Mouse (Mus musculus) heart, adult 2 months (tissue): Measurements from ENCODE around the gene Rsl1d1. TPM values are rescaled to one million over a fixed set of nuclear protein-coding genes. Genes with fewer than 3 reads are reported as not detected.

ENCODE experiments used
- DNase-seq, 2 experiments: peaks; one replicate each; pipeline ENCODE4 v3.0.0; 2021
- H3K27ac ChIP-seq: fragments of 200-600 bp; 2 replicates; pipeline ENCODE4 v1.8.1; 2022
- H3K27me3 ChIP-seq: fragments of 200-500 bp; 2 replicates; pipeline ENCODE4 v1.6.1; 2012; ENCODE audit warnings: mild to moderate bottlenecking, low read length, inconsistent platforms, mixed read lengths; ENCODE audit not compliant: control insufficient read depth, insufficient read depth
- H3K36me3 ChIP-seq: fragments of 200-500 bp; 2 replicates; pipeline ENCODE4 v1.6.1; 2012; ENCODE audit warnings: low read length, inconsistent platforms; ENCODE audit not compliant: control insufficient read depth, insufficient read depth
- H3K4me1 ChIP-seq: fragments of 200-500 bp; 2 replicates; pipeline ENCODE4 v1.6.1; 2011; ENCODE audit warnings: low read length; ENCODE audit not compliant: control insufficient read depth, insufficient read depth
- H3K4me3 ChIP-seq: fragments of 200-600 bp; 2 replicates; pipeline ENCODE4 v1.8.1; 2022
- H3K79me2 ChIP-seq: fragments of 200-500 bp; replicated peaks from 2 replicates; pipeline ENCODE4 v1.6.1; 2012; ENCODE audit warnings: mild to moderate bottlenecking, inconsistent platforms, low read length, moderate library complexity, mixed read lengths; ENCODE audit not compliant: control insufficient read depth, insufficient read depth
- H3K9ac ChIP-seq: fragments of 200-500 bp; 2 replicates; pipeline ENCODE4 v1.6.1; 2012; ENCODE audit warnings: low read depth, mild to moderate bottlenecking, control low read depth, inconsistent platforms, low read length, mixed read lengths
- CTCF ChIP-seq: fragments of 200-600 bp; IDR thresholded peaks from 2 replicates; pipeline ENCODE4 v1.8.1; 2022; ENCODE audit warnings: antibody characterized with exemption, mild to moderate bottlenecking, moderate library complexity
- EP300 ChIP-seq: fragments of 200-500 bp; IDR thresholded peaks from 2 replicates; pipeline ENCODE4 v1.6.1; 2011; ENCODE audit warnings: low read depth, low read length, control low read depth; ENCODE audit not compliant: insufficient read depth
- POLR2A ChIP-seq: fragments of 200-500 bp; IDR thresholded peaks from 2 replicates; pipeline ENCODE4 v1.6.1; 2011; ENCODE audit warnings: mild to moderate bottlenecking, low read depth, low read length, control low read depth; ENCODE audit not compliant: insufficient read depth
- WGBS: fragments of 180-500 bp; shearing (Covaris S2); methylation state at CpG from one replicate; pipeline ENCODE4 v1.1.7; 2018; 5-methylcytosine and 5-hydroxymethylcytosine counted together
- intact Hi-C: fragments of 180-260 bp; cut with DNase I; formaldehyde crosslinking; loops from one replicate; pipeline ENCODE4 v1.15.1; 2025
- long read RNA-seq: library from polyadenylated mRNA; stranded (forward); transcript quantifications from one replicate; pipeline ENCODE4 v2.0.0, GENCODE M21; 2021
- polyA plus RNA-seq: library from polyadenylated mRNA; depleted of rRNA; stranded (reverse); fragments of >200 nt; gene quantifications from 2 replicates; pipeline ENCODE4 v1.2.3, GENCODE M21; 2012; rRNA removed
- total RNA-seq, 2 experiments: library from RNA; stranded (reverse); gene quantifications; 2 replicates each; pipeline ENCODE4 v1.2.3; 2021

Gene Rsl1d1
- total RNA-seq (10 to 100 TPM; 51.6 to 52.8 TPM), polyA plus RNA-seq (9.4 and 17.3 TPM in 2 replicates)
- long read RNA-seq, transcript Rsl1d1-201 (9 exons, 1,945 nt): major isoform, 76 of 84 reads
- long read RNA-seq, partial matches to known transcripts: 1 of 84 reads
- long read RNA-seq, other reads (novel, unspliced or antisense): 5 of 84 reads

- DNase-seq: peak; percentile 91
- intact Hi-C loops: loop anchor here (2.0 to 5.0 kb wide), 4 partner anchors 26 to 214 kb away; partner anchors contain the start of genes Gspt1, Snx29 and Zc3h7a
- peak within 1 kb of the TSS; percentile 91 for H3K4me3 ChIP-seq
- H3K9ac ChIP-seq: peak within 1 kb of the TSS; percentile 89
- no peaks in the 10 kb centered on the region for H3K79me2 ChIP-seq
- H3K36me3 ChIP-seq: peaks cover 2% of the 10 kb centered on the region; the same call in 1 of the 2 replicates
- WGBS: under 1% methylated on average over 68 of the region's 68 CpGs
- H3K27me3 ChIP-seq: no peaks in the 10 kb centered on the region
- peaks cover 2% of the 10 kb centered on the region; the same call in 1 of the 2 replicates for H3K4me1 ChIP-seq
- peak within 1 kb of the TSS; percentile 84 for H3K27ac ChIP-seq
- TF ChIP-seq POLR2A (peak; percentile 87), CTCF (no peak), EP300 (0 out of 2 replicates have a peak, but pooled peaks have one; percentile 34)
Measured at GRCm38 (mm10) chr16:11202571-11203554, at the start of gene Rsl1d1. TSS of gene Rsl1d1 (minus strand) at chr16:11203331.

GRCm38 (mm10) chr16:11247791-11248190 is 44.7 kb upstream of the Rsl1d1 start:
- no peak overlapping the region for H3K4me3 ChIP-seq
- WGBS: 30% methylated on average over 2 of the region's 2 CpGs
- TF ChIP-seq POLR2A (no peak), EP300 (no peak), CTCF (no peak)
- peaks cover 1% of the 10 kb centered on the region; the same call in 1 of the 2 replicates for H3K79me2 ChIP-seq
- no peak overlapping the region; the same call in 1 of the 2 replicates for H3K27ac ChIP-seq
- H3K36me3 ChIP-seq: peaks cover 5% of the 10 kb centered on the region
- intact Hi-C loops: no loop called here
- DNase-seq: no peak
- H3K9ac ChIP-seq: no peak overlapping the region
- peaks cover 2% of the 10 kb centered on the region for H3K4me1 ChIP-seq
- no peaks in the 10 kb centered on the region for H3K27me3 ChIP-seq

DNA sequence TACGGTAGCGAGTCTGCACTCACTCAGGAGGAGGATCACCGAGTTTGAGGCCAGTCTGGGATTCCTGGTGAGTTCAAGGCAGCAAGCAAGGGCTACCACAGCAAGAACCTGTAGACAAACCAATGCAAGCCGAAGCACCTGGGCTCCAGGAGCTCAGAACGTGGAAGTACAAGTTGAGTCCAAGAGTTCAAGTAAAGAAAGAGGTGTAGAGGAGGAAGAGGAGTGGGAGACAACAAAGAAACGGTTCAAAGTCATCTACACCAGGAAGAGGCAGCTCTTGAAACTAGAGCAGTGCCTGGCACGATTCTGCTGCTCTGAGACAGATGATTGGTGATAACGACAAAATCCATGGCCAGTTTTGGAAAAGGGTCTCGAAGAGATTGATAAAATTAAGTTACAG is 42.6 kb upstream of the Rsl1d1 start:
- H3K9ac ChIP-seq: no peak overlapping the region
- 60% methylated on average over 9 of the region's 9 CpGs for WGBS
- intact Hi-C loops: no loop called here
- 0 out of 2 replicates have a peak, but pooled peaks cover 3% of the 10 kb centered on the region for H3K36me3 ChIP-seq
- H3K27me3 ChIP-seq: no peaks in the 10 kb centered on the region
- no peak for TF ChIP-seq CTCF
- TF ChIP-seq EP300: no peak
- TF ChIP-seq POLR2A: no peak
- H3K4me1 ChIP-seq: no peaks in the 10 kb centered on the region; the same call in none of the 2 replicates
- H3K79me2 ChIP-seq: peaks cover 4% of the 10 kb centered on the region
- no peak overlapping the region for H3K4me3 ChIP-seq
- no peak for DNase-seq
- H3K27ac ChIP-seq: no peak overlapping the region

GRCm38 (mm10) chr16:11242401-11242800 is 39.3 kb upstream of the Rsl1d1 start:
- H3K4me1 ChIP-seq: no peaks in the 10 kb centered on the region; the same call in none of the 2 replicates
- TF ChIP-seq CTCF (no peak), EP300 (no peak), POLR2A (no peak)
- H3K36me3 ChIP-seq: no peaks in the 10 kb centered on the region
- H3K4me3 ChIP-seq: no peak overlapping the region
- no peak for DNase-seq
- H3K9ac ChIP-seq: no peak overlapping the region
- intact Hi-C loops: no loop called here
- 73% methylated on average over 1 of the region's 1 CpGs for WGBS
- H3K79me2 ChIP-seq: peaks cover 4% of the 10 kb centered on the region
- no peak overlapping the region for H3K27ac ChIP-seq
- no peaks in the 10 kb centered on the region for H3K27me3 ChIP-seq

DNA sequence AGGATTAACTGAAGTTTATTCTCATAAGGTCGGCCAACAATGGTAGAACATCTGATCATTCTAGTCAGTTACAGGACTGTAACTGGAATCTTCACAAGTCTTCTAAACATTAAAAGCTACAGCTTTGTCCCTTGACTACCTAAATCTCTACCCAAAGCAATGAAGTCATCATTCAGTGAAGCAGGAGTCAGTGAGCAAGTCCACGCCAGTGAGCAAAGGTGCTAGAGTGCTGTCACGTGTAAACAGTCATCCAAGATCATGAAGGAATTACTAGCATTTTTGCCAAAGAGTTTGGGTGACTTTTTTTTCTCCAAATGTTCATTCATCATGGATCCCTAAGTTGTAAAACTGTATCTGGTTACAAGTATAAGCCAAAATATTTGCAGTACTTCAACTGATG is 14.7 kb upstream of the Rsl1d1 start:
- 85% methylated on average over 3 of the region's 3 CpGs for WGBS
- no peak overlapping the region for H3K4me3 ChIP-seq
- intact Hi-C loops: no loop called here
- no peaks in the 10 kb centered on the region for H3K27me3 ChIP-seq
- DNase-seq: no peak
- H3K9ac ChIP-seq: no peak overlapping the region
- no peaks in the 10 kb centered on the region for H3K79me2 ChIP-seq
- no peaks in the 10 kb centered on the region; the same call in 1 of the 2 replicates for H3K36me3 ChIP-seq
- TF ChIP-seq EP300 (no peak), CTCF (no peak), POLR2A (no peak)
- H3K4me1 ChIP-seq: no peaks in the 10 kb centered on the region
- H3K27ac ChIP-seq: no peak overlapping the region
